Mouse (Mus musculus) monocyte, adult 5-6 weeks (primary cell): ENCODE data around the gene Xirp1. TPM values are rescaled to one million over a fixed set of nuclear protein-coding genes. Genes with fewer than 3 reads are reported as not detected.

Experiments
- ATAC-seq: fragments of 153-309, 156-312 bp; replicated peaks from 2 replicates; pipeline ENCODE4 v1.8.0; 2017; ENCODE audit warnings: mild to moderate bottlenecking; ENCODE audit not compliant: low TSS enrichment, insufficient number of reproducible peaks, severe bottlenecking, poor library complexity, low FRiP score
- total RNA-seq: library from RNA; stranded (forward); fragments of 200-1000, 200-491, 200-594 nt; gene quantifications from 3 replicates; pipeline ENCODE4 v1.2.3, GENCODE M21; 2017

Xirp1 gene
- total RNA-seq, 1 experiment from 2014 or later: 0.76 TPM

GRCm38 (mm10) chr9:119977557-119978060, 45.8 kb downstream of the Xirp1 start:
- ATAC-seq: no peak

GRCm38 (mm10) chr9:119976704-119977556, 46.5 kb downstream of the Xirp1 start:
- no peak for ATAC-seq

GRCm38 (mm10) chr9:119975286-119975685, 48.1 kb downstream of the Xirp1 start:
- no peak for ATAC-seq

- no peak for ATAC-seq
These were observed 48.8 kb downstream of the Xirp1 start for GRCm38 (mm10) chr9:119974609-119975008.

GRCm38 (mm10) chr9:119973869-119974520, 49.4 kb downstream of the Xirp1 start:
- ATAC-seq: no peak

DNA sequence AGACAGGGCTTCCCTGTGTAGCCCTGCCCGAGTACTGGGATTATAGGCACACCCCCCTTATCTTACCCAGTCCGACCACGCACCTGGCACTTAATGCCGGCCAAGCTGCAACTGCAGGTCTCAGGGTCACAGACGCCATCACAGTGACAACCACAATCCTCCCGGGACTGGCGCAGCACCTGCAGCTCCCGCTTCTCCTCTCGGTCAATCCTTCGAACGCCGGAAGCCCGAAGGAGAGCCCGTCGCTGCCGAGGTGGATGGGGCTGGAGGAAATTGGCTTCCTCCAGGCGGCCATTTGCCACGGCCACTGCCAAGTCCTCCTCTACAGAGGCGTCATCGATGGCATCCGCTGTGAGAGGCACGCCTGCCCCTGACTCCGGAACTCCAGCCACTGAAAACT, 50.1 kb downstream of the Xirp1 start:
- no peak for ATAC-seq

DNA sequence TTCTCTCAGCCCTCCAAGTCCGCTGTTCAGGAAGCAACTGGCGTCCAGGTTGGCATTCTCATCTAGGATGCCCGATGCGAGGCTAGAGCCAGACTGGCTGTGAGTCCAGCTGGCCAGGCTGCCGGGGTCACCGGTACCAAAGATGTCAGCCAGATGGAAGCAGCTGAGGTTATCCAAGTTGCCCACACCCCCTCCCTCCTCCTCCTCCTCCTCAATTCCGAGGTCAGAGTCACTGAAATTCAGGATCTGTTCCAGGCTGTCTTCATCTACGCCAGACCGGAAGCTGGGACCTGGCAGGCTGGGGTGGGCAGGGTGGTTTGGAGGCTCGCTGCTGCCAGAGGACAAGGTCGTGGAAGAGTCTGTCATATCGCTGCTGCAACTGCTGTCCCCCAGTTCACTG, 50.8 kb downstream of the Xirp1 start:
- ATAC-seq: no peak

DNA sequence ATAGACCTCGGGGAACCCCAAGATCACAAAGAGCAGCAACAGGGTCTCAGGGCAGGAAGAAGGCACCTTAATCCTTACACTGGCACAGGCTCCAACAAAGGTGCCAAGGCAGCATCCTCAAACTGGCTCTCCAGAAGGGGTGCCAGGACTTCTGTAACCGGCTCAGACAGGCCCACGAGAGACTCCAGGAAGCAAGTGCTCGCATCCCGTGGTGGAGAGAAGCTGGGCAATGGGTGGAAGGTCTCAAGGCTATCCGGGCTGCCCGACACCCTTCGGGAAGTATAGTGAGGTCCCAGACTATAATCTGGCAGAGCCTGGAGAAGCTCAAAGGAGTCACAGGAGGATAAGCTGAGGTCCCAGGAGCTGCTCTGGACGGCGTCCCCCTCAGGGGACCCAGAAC, 51.2 kb downstream of the Xirp1 start:
- no peak for ATAC-seq

DNA sequence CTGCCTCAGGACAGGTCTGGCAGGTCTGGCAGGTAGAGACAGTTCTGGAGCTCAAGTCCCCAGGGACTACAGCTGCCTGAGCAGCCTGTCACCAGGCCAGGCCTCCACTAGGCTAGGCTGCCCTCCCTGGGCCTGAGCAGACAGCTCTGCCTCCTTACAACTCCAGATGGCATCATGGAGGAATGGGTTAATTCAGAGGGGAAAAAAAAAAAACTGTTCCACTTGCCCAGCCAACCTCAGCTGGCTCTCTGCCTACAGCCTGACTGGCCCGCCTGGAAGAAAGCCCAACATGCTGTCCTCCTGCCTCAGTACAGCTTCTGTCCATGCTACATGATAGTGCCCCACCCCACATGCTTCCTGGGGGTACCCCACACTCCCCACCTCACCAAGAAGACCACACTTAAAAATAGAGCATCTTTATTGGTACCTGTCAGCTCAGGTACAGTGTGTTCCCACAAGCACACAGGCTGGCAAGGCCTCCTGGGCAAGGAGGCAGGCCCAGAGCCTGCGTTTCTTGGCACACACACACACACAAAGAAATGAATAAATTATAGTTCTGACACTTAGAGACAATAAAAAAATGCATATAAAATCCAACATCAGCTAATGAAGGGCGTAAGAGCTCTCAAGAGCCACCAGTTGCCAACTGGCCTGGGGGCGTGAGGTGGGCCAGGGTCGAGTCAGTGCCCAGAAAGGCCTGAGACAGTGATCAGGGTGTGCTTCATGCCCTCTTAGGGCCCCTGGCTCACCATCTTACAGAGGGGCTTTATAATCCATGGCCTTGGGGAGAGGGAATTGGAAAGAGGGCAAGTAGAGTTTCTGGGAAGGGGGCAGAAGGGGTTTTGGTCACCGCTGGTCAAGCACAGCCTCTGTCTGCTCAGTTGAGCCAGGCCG, 52.4 kb downstream of the Xirp1 start:
- no peak for ATAC-seq

DNA sequence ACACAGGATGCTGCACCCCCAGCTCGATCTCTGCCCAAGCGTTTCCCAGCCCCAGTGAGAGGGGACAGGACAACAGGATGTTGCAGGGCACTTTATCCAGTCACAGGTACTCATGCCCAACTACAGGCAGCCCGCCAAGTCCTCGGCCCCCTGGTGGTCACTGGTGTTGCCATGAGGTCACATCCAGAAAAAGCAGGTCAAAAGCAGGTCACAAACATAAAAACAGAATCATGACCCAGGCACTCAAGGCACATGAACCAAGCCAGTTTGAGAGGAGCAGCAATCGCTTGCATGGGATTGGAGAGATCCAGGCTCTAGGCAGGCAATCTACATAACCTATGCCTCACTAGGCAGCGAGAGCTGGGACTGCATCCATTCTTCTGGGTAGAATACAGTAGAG, 53.2 kb downstream of the Xirp1 start:
- ATAC-seq: no peak

- ATAC-seq: no peak
These were observed 53.6 kb downstream of the Xirp1 start for GRCm38 (mm10) chr9:119969811-119970210.

- no peak for ATAC-seq
These were observed 57.0 kb downstream of the Xirp1 start for GRCm38 (mm10) chr9:119966221-119966910.

DNA sequence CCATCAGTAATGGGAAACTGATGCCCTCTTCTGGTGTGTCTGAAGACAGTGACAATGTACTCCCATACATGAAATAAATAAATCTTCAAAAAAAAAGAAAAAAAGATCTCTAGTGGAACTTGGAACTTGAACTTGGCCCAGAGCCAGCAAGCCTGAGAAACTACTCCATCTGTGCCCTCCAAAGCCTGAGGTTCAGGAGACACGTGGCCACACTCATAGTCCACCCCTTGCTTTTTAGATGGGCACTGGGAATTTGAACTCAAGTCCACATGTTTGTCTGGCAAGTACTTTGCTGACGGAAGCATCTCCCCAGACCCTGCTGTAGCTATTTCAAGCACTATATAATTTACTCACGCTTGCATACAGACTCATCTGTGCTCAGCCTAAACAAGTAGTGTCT, 58.2 kb downstream of the Xirp1 start:
- no peak for ATAC-seq

DNA sequence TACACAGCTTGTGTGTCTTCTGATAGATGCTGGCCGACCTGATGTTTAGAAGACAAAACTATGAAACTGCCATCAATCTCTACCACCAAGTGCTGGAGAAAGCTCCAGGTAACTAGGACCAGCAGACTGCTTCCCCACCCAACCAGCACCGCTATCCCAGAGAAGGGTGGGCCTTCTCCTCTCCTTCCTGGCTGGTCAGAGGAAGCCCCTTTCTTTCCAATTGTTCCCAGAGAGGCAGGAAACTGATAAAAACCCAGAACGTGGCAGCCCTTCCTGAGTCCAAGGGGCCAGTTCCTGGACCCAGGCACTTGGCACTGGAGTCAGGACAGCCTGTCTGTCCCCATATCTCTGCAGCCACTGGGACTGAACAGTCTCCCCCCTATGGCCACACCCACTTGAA, 59.2 kb downstream of the Xirp1 start:
- no peak for ATAC-seq

Other genes starting within 250 kb of the Xirp1 start
- not detected in 3 replicates for gene Scn11a, start 198.1 kb downstream of the Xirp1 start, total RNA-seq
- 34.3 to 58.8 TPM (median 53.3 TPM) in 3 replicates for gene Wdr48, start 128.7 kb downstream of the Xirp1 start, total RNA-seq
- 1.2 to 1.9 TPM (median 1.8 TPM) in 3 replicates for gene Gorasp1, start 86.0 kb downstream of the Xirp1 start, total RNA-seq
- not detected in 3 replicates for gene Ttc21a, start 86.0 kb downstream of the Xirp1 start, total RNA-seq
- 46.8 to 67.3 TPM (median 52.6 TPM) in 3 replicates for gene Csrnp1, start 38.9 kb downstream of the Xirp1 start, total RNA-seq
- gene Cx3cr1, start 46.3 kb upstream of the Xirp1 start, total RNA-seq: 220 to 263 TPM (median 252 TPM) in 3 replicates
- gene Ccr8, start 68.5 kb upstream of the Xirp1 start, total RNA-seq: 0.39 TPM in 1 of 3 replicates, not detected in the others
- gene Slc25a38, start 86.8 kb upstream of the Xirp1 start, total RNA-seq: 29.0 to 46.6 TPM (median 44.2 TPM) in 3 replicates
- 2,389 to 2,734 TPM (median 2,564 TPM) in 3 replicates for gene Rpsa, start 104.1 kb upstream of the Xirp1 start, total RNA-seq
- gene Mobp, start 126.1 kb upstream of the Xirp1 start, total RNA-seq: not detected in 3 replicates